Mouse (Mus musculus) c-Kit-positive CD71-positive TER-119-positive erythroid progenitor cells, embryonic 14.5 days (primary cell): Measurements from ENCODE around the gene Crhbp.
A peak's percentile ranks its signal among the peaks of the same experiment; 100 is the strongest.

Experiments used
- DNase-seq: peaks from one replicate; pipeline ENCODE4 v3.0.0-alpha.2; 2013; ENCODE audit warnings: low spot score

The Crhbp gene

DNA sequence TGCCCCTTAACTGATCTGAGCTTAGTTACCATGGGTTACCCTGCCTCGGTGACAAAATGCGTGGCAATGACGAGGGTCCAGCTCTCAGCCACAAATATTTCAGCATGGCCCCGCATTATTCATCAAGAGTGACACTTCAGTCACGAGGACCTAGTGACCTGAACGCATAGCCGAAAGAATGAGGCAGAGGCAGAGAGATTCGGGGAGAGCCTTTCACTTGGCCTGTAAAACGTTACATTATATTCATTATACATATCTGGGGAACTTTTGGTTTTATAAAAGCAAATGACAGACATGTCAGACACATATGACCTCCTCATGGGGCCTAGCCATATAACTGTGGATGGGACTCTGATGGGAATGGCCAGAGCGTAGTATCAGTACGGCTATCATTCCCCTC is at the start of gene Crhbp:
Gene Crhbp (minus strand): TSS at position 101 of the 400 bp plus-strand sequence.
- no peak for DNase-seq

DNA sequence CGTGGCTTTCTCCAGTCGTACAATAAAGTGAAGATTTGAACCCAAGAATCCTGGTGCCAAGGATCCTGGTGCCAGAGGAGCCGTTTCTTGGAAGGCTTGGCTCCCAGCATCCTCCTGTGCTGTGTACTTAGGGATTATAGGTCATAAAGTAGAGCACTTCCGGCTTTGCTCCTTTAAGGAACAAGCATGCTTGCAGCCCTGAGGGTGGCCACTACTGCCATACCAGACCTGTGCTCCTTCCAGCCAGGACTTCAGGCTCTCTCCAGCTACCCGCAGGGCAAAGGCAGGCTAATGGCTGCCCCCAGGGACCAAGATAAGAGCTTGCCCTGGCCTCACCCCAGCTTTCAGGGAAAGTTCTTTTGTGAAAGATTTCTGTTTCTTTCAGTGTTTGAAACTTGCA is 48.6 kb upstream of the Crhbp start:
- no peak for DNase-seq

DNA sequence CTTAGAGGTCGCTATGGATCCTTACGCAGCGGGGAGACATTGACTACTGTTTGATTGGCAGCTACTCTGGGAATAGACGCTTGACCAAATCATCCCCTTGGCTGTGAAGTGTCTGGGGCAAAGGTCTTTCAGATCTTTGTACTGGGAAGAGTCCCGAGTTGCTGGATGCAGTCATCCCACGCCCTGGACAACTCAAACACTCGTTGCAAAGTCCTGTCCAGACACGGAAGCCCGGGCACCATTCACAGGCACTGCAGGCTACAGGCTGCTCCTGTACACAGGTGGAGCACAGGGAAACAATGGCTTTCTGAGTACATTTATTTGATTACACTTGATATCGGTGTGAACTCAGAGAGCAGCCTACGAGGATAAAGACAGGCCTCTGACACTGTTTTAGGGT is 46.6 kb upstream of the Crhbp start:
- DNase-seq, result no peak

DNA sequence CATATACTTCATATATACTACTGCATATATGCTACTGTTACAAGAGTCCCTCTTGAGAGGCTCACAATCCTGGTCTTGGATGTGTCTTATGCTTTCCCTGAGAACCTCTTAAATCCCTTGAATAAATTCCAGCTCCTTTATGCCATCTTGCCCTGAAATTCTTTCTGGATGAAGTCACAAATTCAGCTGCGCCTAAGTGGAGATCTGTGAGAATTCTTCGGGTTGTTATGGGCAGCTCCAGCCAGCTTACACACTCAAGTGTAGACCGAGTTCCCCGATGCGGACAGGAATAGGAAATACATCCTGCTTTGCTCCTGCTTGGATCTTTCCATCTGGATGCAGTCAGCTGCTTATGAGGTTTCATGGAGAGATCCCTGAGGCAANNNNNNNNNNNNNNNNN is 39.9 kb upstream of the Crhbp start:
- no peak for DNase-seq

DNA sequence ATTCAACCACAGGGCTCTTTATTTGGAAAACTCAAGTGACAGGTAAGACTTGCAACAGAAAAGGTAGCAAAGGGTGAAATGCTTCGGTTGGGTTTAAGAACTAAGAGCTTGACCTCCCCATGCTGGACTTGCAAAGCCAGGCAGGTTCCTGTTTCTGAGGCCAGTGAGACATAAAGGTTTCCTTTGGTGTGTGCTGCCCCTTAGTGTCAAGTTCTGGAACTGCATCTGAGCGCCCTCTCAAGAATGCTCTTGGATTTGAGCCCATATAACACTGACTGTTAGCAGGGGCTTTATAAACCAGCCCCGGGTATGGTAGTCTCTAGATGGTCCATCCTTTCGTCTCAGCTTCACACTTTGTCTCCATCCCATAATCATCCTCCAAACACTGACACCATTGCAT is 36.7 kb upstream of the Crhbp start:
- peak; percentile 63 for DNase-seq

DNA sequence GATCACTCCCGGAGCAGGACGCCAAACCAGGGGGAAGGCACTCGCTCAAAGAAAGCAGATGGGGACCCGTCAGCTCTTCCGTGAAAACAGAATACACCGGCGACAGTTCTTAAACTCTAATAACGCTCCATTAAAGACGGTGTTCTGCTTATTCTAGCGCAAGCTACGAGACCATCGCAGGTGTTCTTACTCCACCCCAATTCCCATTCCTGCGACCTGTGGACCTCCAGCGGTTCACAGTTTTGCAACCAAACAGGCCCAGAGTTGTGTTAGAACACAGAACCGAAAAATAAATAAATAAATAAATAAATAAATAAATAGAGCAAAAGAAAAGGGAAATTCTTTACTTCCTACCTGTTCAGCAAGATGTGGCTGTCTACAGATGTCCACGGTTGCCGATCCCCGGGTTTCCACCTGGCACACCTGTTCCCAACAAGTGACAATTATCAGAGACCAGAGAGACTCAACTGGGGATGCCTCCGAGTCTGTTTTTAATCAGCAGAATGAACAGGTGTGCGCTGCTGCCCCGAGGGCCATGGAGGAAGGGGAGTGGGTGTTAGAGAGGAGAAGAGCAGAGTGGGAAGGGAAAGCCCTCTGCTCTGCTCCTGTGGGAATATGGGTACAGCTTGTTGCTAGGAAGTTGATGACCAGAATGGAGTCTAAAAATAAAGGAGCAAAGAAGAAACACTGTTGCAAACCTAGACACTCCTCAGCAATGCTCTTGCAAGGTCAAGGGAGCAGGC is 34.1 kb upstream of the Crhbp start, which contains the start of gene S100z:
Gene S100z (minus strand): TSS at position 51 of the 743 bp plus-strand sequence.
- no peak for DNase-seq

DNA sequence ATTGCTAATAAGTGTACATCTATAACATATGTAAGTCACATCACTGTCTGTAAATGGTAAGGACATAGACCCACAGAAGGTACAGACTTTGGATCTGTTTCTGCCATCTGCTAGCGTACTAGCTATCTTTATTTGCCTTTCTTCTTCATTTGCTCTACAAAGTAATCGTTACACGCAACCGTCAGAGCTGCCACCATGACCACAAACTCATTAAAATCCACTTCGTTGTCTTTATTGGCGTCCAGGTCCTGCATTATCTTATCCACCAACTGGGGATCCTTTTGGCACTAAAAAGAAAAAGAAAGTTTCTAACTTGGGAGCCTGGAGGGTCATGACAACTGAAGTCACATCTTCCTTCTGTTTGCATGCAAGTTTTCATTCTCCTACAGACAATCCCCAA is 32.4 kb upstream of the Crhbp start:
- no peak for DNase-seq

DNA sequence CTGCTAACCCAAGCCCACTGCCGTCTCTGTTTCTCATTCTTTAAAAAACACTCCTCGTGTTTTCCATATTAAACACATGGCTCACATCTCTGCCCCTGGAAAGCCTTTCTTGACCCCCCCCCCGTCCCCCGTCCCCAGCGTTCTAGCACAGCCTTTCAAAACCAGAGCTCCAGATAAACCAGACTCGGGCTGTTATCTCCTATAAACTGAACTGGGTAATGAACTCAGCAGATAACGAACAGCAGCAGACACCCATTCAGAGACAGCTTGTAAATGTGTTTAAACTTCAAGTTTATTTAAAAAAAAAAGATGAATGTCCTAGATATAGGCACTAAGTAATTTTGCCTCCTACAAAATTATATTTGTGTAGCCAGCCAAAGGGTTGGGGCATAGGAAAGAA is 30.4 kb upstream of the Crhbp start:
- DNase-seq, result no peak

DNA sequence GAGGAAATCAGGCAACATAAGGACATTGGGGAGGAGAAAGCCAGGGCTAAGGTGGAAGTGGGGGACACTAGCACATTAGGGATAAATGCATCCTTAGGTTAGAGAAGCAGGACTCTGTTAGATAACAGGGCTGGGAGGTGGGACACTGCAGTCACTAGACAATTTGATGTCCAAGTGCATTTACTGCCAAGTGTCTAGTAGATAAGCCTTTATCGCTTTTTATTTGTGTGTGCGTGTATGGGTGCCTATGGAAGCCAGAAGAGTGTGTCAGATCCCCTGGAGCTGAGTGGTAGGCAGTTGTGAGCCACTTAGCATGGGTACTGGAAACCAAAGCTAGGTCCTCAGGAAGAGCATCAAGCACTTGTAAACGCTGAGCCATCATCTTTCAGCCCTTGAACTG is 29.6 kb upstream of the Crhbp start:
- DNase-seq, result peak; percentile 21

DNA sequence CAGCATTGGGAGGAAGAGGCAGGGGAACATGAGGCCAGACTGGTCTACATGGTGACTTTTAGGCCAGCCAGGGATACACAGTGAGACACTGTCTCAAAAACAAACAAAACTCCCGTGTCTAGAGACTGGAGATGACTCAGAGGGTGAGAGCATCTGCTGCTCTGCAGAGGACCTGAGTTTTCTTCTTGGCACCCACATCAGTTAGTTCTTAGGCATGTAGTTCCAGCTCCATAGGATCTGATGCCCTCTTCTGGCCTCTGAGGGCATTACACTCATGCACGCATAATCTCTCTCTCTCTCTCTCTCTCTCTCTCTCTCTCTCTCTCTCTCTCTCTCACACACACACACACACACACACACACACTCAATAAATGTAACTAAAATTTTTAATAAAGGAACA is 26.2 kb upstream of the Crhbp start:
- no peak for DNase-seq

DNA sequence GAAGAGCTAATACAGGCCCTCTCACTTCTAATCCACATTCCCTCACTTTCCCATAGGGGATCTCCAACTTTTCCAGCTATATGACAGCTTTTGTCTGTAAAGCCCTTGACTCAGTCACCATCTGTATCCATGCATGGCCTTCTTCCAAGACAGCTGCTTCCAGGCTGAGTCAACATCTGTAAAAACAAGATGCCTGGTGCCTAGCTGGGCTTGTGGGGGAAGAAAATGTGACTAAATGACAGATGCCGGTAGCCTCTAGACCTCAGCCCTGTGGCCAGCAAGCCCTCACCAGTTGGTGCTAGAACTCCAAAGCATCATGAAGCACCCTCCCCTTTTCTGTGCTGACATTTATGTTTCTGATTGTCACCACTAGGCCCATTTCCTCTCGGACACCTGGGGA is 6.8 kb upstream of the Crhbp start:
- DNase-seq, result no peak

DNA sequence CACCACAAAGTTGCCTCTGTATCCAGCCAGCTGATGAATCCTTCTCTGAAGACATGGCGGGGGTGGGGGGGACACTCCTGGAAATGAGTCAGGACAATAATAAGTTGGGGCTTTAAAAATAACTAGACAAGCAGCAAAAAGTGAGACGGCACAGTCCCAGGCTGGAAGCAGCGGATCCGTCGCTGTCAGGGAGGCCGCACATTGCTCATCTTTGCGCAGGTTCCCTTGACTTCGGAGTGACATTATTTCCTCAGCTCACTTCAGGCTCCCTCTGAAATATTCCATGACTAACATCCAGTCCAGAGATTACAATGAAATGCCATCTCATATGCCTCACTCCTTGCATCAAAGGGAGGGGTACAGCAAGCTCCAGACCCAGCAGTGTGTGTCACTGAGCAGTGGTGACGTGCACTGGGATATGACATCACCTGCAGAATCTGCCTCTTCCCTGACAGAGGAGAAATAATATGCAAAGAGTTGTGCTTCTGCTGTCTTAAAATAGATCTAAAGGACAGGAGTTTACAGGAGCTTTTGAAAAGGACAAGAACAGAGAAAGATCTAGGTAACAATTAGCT is 6.0 kb upstream of the Crhbp start:
- no peak for DNase-seq

DNA sequence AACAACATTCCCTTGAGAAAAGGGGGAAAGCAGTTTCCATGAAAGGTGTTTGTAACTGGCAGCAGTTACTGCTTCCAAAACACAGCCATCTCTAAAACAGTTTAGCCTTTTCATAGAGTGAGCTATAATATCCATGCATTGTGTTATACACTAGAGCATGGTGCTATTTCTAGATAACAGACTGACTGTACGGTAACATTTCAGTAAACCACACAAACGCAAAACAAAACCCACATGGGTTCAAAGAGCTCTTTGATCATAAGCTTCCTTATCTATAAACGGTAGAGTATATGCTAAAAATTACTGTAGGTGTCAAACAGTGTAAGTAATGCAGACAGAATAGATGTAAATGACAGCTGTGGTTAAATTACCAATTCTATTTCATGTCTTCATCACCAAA is 5.0 kb upstream of the Crhbp start:
- DNase-seq, result no peak

DNA sequence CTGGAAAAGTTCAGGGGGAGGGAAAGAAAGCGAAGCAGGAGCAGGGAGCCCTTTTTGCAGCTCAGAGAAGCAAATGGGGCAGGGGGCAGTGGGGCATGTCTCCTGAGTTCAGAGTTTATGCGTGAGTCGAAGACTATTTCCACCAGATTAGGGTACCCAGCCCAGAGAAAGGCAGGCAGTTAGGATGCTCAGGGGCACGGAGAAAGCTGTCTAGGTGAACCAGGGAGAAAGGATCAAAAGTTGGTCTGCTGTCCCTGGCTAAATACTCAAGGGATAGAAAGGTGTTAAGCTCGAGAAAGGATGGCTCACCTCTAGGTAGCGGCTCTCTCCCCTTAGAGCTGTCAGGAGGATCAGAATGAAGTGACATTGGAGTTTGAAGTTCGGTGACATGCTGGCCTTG is 433 bp downstream of the Crhbp start:
- DNase-seq, result no peak

DNA sequence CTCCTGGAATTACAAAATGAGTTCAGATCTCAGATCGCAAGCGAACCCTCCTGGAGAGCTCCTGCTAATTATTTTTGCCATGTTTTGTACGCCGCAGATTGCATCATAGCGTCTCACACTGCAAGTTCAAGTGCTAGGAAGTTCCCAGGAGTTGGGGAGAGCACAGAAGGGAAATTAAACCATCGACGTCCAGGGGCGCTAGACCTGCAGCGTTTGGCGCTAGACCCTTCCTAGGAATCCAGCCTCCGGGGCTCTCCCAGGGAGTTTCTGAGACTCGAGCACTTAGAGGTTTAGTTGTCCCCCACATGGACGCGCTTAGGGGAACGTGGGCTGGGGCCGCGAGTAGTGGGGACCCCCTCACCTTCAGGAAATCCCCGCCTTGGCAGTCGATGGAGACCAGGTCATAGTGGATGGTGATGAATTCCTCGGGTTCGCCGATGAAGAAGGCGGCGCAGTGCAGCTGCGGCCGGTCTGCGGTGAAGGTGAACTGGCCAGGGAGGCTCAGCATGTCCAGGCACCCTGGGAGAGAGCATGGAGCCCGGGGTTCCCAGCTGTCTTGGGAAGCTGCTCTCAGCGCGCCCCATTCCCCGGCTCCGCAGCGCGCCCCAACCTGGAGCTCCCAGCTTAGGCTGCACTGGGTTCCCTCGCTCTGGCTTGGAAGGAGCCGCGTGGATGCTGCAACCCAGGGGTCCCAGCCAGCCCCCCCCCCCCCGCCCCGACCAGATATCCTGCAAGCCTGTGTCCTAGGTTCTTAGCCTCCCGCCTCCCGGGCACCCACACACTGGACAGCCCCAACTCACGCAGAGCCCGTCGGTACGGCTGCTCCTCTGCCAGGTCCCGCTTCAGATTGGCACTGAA is 1.1 kb downstream of the Crhbp start:
- no peak for DNase-seq

DNA sequence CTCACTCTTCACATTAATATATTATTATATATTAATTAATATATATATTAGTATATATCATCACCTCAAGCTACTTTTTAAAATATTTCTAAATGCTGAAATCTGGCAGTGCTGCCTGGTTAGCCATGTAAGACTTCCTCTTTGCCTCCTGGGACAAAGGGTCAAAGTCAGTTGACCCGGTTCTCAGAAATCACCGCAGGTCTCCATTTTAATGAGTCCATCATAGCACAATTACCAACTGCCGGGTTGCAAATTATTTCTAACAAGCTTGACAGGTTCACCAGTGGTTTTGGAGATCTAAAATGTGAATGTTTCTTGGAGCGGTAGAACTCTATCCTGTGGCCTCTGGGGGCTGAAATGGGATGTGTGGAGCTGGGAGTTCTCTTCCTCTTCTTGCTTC is 1.8 kb downstream of the Crhbp start:
- no peak for DNase-seq

DNA sequence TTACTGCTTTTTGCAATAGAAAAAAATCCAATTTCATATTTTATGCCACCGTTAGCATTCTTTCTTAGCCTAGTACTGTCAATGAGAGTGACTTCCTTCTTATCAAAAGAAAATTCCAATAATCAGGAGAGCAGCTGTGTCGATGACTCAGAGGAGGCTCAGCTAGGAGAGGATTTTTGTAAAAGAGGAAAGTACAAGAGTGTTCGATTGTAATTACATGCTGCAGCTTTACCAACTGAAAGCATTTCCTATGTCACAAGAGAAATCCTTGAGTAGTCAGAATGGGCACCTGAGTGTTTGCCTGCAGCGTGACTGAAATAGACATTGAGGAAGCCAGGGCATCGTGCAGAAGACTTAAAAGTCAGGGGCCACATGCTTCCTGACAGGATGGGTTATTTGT is 5.2 kb downstream of the Crhbp start:
- DNase-seq, result no peak

DNA sequence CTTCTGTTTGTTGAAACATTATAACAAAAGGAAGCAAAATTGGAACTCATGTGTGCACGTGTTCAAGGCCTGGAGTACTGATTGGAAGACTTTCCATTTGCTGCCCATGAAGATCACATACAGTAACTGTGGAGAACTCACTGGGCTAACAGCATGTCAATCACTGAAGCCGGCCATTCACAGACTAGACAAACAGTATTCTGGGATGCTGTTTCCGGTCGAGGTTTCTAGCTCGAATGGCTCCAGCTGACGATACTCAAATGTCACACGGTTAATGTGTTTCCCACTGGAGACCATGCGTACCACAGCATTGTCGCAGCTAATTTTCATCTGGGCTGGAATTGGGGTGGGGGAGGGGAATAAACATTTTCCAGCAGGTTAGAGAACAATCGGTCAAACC is 13.0 kb downstream of the Crhbp start:
- no peak for DNase-seq

DNA sequence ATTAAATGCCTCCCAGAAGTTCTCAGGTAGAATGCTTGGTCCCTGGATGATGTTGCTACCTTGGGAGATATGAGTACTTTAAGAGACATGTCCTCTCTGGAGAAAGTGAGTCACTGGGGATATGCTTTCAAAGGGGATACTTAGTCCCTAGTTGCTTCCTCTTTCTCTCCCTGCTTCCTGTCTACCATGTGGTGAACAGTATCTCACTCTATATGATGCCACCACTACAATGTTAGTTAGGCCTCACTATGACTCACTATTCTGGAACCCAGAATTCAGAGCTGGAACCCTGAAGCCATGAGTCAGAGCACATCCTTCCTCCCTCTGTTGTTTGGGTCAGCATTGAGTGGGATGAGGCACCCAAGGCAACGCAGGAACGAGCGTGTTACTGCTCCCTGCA is 17.2 kb downstream of the Crhbp start:
- no peak for DNase-seq

DNA sequence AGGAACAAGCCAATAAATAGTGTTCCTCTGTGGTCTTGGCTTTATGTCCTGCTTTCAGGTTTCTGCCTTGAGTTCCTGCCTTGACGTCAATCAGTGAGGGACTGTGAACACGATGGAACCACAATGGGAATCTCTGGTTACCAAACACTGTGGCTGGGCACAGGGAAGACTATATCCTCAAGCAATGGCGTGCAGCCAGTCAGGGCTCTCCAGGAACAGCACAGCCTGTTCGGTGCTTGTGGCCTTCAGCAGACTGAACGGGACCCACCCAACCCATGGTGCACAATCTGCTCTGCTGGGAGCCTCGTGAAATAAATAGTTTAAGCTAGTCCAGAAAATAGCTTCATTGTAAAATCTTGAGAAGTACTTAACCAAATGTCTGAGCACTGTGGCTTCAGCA is 18.3 kb downstream of the Crhbp start:
- DNase-seq, result no peak

DNA sequence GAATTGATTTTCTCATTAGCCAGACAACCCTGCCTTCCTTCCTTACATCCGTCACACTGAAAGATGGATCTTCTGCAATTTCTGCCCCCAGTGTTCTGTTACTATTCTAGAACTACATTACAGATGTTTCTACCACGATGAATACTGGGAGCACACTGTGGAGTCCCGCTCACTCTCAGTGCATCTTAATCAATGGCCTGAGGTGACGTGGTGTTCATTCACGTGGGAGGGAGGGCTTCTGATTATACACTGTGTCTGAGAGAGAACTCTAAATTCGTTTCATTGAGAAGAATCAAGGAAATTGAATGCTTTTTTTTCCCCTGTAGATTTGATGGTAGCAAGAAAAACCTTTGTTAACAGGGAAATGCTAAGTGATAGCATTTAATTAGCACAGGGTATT is 19.2 kb downstream of the Crhbp start:
- DNase-seq, result no peak

DNA sequence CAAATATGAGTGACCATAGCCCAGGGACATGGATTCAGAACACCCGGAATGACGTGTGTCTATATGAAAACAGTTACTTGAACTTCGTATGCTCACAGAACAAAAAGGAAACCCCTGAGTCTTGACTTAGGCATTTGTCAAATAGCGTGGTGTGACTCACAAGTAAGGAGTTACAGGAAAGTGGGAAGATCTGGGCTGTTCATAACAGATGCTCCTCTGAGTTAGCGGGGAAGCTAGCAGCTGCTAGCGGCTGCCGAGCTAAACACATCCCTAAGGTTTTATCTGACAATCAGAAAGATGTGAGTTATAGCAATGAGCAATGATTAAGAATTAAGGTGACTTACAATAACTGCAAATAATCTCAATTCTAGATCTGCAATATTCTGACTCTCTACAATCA is 19.8 kb downstream of the Crhbp start:
- no peak for DNase-seq

DNA sequence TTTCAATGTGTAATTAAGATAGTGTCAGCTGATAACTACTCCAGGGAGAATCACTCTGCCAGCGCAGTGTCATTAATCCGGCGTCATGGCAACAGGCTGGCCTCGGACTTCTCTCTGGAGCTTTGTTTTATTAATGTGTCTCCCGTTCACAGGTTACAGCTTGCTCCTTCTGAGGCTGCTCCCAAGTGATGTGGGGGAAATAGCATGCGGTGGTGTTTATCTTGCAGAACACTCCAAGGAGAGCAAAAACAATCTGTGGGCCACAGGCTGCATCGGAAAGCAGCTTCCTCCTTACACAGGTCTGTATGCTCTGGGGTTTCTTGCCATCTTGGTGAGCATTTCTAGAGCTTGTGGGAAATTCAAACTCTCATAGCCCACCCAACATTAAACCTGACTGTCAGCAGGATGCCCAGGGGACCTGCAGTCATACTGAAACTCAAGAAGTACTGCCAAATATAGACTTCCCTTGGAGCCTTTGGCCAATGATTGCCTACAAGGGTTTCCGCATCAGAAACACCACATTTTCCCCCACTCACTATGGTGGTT is 25.4 kb downstream of the Crhbp start:
- DNase-seq, result no peak
